Comparison of ENCODE assay signal across 8 mouse cellular contexts in genomic region chr3:40391631-40392030, GRCm38 (mm10).
DNase-seq lines count a peak whose midpoint lies in the region; ATAC-seq lines count a peak whose summit lies in the region.

No protein-coding gene starts in this region.

- no peak overlapping the region; the same call in 1 of the 2 replicates for H3K27ac ChIP-seq in embryonic facial prominence, embryonic 10.5 days (replicated peaks)
- no peak overlapping the region for H3K27ac ChIP-seq in hindbrain, embryonic 15.5 days (replicated peaks)

- no peak overlapping the region for H3K9ac ChIP-seq in hindbrain, embryonic 15.5 days

- 33% methylated on average over 6 of the region's 6 CpGs for WGBS in embryonic facial prominence, embryonic 10.5 days
- 38% methylated on average over 6 of the region's 6 CpGs for WGBS in hindbrain, embryonic 15.5 days

- H3K36me3 ChIP-seq in embryonic facial prominence, embryonic 10.5 days (replicated peaks) = no peaks in the 10 kb centered on the region
- no peaks in the 10 kb centered on the region for H3K36me3 ChIP-seq in hindbrain, embryonic 15.5 days

- no peaks in the 10 kb centered on the region for H3K9me3 ChIP-seq in embryonic facial prominence, embryonic 10.5 days
- H3K9me3 ChIP-seq in hindbrain, embryonic 15.5 days = no peaks in the 10 kb centered on the region

- peaks cover 9% of the 10 kb centered on the region for H3K4me1 ChIP-seq in embryonic facial prominence, embryonic 10.5 days
- no peaks in the 10 kb centered on the region for H3K4me1 ChIP-seq in hindbrain, embryonic 15.5 days (replicated peaks)

- peak; percentile 66 for ATAC-seq in hindbrain, embryonic 15.5 days (ENCODE audit: low FRiP score, low read depth)
- no peak for ATAC-seq in inflammation-experienced regulatory T-cells, adult 6 months

- H3K4me3 ChIP-seq in embryonic facial prominence, embryonic 10.5 days = no peak overlapping the region
- H3K4me3 ChIP-seq in hindbrain, embryonic 15.5 days = no peak overlapping the region

- no peak overlapping the region for H3K4me2 ChIP-seq in hindbrain, embryonic 15.5 days

- H3K27me3 ChIP-seq in embryonic facial prominence, embryonic 10.5 days (replicated peaks; ENCODE audit: low read depth, poor library complexity, severe bottlenecking) = no peaks in the 10 kb centered on the region
- no peaks in the 10 kb centered on the region for H3K27me3 ChIP-seq in hindbrain, embryonic 15.5 days

- intact Hi-C loops in left cerebral cortex, postnatal 4 days (cut with DNase I) = loop anchor here (2.0 kb wide), 1 partner anchor 1507 kb away; no protein-coding TSS in a partner anchor

- DNase-seq in testis, postnatal 10 days (ENCODE audit: low spot score) = peak; percentile 44
- no peak for DNase-seq in testis, postnatal 14 days (ENCODE audit: low spot score)
- DNase-seq in adrenal gland, adult 2 months = peak; percentile 39
- DNase-seq in embryonic facial prominence, embryonic 10.5 days (ENCODE audit: low spot score) = peak; percentile 69
- peak; percentile 34 for DNase-seq in left cerebral cortex, postnatal 4 days
- DNase-seq in retina, embryonic 14.5 days (ENCODE audit: low spot score) = peak; percentile 87
